Mouse (Mus musculus) thymus, adult 2 months (tissue): Measurements from ENCODE around the gene Mtmr4.

Source experiments
- CTCF ChIP-seq: fragments of 200-500 bp; IDR thresholded peaks from 2 replicates; pipeline ENCODE4 v1.5.1; 2012; ENCODE audit warnings: mild to moderate bottlenecking, control low read depth, low read length, moderate library complexity, borderline replicate concordance; ENCODE audit not compliant: control insufficient read depth, poor library complexity, insufficient read depth; ENCODE audit errors: extremely low read depth
- POLR2A ChIP-seq: fragments of 200-500 bp; IDR thresholded peaks from 2 replicates; pipeline ENCODE4 v1.6.1; 2012; ENCODE audit warnings: mild to moderate bottlenecking, low read length, control low read depth, moderate library complexity; ENCODE audit not compliant: control insufficient read depth, poor library complexity, insufficient read depth; ENCODE audit errors: extremely low read depth

DNA sequence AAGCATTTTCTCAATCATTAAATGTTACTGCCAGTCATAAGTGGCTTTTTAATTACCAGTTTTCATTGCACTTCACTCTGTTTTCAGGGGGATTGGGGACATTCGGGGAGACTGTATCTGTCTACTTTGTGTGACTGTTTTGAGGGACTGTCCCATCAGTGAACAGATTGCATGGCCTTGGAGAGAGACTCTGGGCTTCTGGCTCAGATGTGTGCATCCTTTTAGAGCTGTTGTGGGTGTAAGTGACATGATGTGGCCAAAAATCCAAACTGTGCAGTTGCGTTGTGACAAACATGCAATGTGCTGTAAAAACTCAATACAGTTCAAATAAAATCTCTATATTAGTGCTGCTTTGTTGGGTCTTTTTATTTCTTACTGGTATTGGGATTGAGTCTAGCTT is 24.0 kb downstream of the Mtmr4 start:
- TF ChIP-seq CTCF (no peak), POLR2A (no peak)
